Mouse (Mus musculus): Measurements from ENCODE around the gene Fam174a.

The Fam174a gene

DNA sequence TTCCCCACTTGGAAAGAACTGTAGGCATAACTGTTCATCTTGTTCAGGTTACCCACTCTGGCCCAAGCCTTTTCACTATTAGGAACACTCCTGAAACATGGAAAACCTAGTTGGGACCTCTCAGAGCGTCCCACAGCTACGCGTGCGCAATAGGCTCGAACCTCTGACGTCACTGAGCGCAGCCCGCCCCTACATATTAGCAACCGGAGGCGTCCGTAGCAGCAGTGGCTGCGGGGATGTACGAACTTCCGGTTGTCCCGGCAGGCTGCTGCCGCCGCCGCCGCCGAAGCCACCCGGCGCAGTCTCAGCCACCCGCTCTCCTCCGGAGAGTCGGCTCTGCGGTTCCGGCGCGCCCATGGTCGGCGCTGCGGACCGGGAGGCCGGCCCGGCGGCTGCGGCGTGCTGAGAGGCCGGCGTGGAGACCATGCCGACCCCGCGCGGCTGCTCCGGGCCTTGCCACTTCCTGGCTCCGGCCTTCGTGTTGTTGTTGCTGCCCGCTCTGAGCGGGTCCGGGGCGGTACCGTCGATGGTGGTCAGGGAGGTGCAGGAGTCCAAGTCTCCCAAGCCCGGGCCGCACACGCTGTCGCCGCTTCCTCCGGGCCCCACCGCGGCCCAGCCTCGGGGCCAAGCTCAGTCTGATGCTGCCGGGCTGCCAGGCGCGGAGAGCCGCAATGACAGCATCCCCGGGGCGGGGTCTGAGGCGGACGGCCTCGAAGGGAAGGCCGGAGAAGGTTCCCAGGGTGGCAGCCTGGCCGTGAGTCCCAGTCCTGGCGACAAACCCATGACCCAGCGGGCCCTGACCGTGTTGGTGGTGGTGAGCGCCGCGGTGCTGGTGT is at the start of gene Fam174a:
Gene Fam174a (plus strand): TSS at position 231 of the 836 bp plus-strand sequence.
- DNase-seq (ENCODE audit: low read depth, low spot score), result peak; percentile 63

DNA sequence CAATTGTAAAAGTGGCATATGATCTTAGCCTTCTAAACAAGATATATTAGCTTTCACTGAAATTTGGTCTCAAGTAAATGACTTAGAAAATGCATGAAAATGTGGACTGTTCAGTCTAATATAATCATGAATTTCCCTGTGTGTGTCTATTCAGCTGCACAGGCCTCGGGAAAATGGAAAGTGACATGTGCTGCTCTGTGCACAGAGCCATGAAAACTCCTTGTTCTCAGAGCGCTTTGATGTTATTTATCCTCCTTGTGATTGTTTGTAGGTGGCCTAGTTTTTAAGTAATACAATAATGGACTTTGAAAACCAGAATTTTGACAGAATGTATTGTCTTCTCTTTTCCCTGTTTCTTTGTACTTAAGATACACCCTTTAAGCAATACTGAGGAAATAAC is 49.6 kb upstream of the Fam174a start:
- no peak for DNase-seq (ENCODE audit: low read depth, low spot score)

DNA sequence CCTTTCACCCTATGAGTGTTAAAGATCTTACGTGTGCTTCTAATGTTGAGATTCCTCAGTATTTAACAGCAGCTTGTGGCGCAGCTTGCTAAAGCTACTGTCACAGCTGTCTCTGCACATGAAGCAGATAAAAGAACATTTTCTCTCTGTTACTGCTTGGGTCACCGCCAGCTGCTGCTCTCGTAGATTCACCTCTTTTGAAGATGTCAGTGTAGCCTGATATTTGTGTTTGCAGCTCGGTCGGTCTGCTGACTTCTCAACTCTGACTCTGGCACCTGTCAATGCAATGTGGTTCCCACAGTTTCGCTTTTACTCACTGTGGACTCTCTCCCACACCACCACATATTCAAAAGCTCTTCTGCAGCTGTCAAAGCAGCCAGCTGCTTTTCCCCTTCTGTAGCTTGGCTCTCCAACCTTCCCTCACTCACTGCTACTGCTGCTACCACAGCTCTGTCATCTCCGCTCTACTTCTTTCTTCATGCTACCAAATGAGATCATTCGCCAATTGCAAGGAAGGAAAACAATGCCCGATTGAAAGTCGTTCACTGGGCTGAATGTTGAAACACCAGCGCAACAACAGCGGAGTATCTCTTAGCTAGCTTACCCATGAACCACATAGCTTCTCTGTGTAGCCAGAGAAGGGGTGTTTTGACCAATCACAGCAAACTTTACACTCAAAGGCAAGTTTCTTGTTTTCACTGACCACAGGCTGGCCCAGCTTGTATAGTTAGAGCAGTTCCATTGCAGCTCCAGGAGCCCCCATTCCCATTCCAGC is 45.3 kb upstream of the Fam174a start:
- no peak for DNase-seq (ENCODE audit: low read depth, low spot score)

GRCm38 (mm10) chr1:95273321-95273720 is 40.1 kb upstream of the Fam174a start:
- DNase-seq (ENCODE audit: low read depth, low spot score), result no peak

GRCm38 (mm10) chr1:95308324-95308723 is 5.1 kb upstream of the Fam174a start:
- no peak for DNase-seq (ENCODE audit: low read depth, low spot score)

DNA sequence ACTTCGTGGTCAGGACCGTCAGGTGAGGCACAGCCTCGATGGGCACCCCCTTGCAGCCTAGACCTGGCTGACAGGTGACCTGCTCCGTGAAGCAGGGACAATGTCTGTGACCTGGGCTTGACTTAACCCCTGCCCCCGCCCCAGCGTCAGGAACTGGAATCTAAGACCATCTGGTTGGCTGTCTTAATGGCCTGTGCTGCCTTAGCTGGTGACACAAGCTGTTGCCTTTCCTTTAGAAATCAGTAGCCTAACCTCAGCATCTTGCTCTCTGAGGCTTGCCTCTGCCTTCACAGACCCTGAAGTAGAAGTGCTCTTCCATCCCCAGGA is 769 bp downstream of the Fam174a start:
- DNase-seq (ENCODE audit: low read depth, low spot score), result peak; percentile 6

- DNase-seq (ENCODE audit: low read depth, low spot score), result no peak
These were observed 2.6 kb downstream of the Fam174a start for GRCm38 (mm10) chr1:95315981-95316380.

- DNase-seq (ENCODE audit: low read depth, low spot score), result no peak
These were observed 8.8 kb downstream of the Fam174a start for GRCm38 (mm10) chr1:95322219-95322618.

DNA sequence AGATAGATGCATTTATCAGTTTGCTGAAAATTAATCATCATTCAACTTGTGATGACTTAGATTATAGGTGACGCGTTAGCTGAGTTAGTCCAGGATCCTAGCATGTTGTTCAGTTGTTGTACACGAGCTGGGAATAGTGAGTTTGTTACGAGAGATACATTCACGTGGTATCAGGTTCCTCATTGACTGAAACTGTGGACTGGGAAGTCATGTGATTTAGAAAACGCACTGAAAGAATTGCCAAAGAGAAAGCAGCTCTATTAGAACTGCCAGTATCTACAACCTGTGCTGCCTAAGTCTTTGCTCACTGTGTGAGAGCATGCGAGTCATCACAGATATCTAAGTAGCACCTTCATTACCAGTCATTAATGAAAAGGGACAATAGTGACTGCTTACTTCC is 9.6 kb downstream of the Fam174a start:
- DNase-seq (ENCODE audit: low read depth, low spot score), result no peak

DNA sequence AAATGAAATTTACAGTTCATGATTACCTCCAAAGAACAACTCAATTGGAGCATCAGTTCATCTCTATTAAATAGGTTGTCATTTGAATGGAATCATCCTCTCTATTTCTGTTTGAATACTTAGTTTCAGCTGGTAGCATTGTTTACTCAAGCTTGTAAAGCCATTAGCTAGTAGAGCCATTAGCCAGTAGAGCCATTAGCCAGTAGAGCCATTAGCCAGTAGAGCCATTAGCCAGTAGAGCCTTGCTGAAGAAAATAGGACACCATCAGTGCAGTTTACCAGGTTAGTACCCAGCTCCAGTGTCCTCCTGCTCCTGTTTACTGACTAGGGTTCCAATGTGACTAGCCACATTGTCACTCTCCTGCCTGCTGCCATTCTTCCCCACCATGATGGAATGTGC is 13.4 kb downstream of the Fam174a start:
- no peak for DNase-seq (ENCODE audit: low read depth, low spot score)

DNA sequence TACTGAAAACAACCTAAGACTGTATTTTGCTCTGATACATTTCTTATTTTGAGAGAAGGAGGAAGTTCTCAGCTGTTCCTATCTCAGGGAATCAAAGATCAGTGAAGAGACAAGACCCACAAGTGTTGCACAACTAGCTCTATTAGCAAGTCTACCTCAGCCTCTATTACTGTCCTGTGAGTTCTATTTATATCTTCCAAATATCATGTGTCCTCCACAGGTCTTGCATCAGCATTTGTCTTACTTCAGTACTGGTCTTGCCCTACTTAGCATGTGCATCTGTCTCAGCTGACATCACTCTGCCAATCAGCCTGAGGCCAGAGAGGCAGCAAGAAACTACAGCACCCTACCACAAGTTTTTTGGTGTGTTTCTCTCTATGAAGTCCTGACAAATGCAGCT is 26.2 kb downstream of the Fam174a start:
- no peak for DNase-seq (ENCODE audit: low read depth, low spot score)

DNA sequence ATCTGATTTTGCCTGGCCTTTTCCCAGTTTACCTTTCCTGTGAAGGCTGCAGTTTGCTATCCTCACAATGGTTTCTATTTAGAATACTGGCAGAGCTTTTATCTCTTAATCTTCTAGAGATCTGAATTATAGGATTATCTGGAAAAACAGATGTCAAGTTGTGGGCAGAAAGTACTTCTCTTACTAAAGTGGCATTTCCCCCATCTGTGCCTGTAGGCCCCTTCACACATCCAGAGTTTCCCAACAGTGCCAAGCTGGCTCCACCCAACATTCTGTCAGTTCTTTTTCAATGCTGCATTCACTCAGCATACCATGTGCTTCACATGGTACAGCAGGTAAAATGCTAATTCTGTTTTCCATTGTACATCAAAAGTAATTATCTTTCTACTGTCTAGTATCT is 28.8 kb downstream of the Fam174a start:
- DNase-seq (ENCODE audit: low read depth, low spot score), result no peak

DNA sequence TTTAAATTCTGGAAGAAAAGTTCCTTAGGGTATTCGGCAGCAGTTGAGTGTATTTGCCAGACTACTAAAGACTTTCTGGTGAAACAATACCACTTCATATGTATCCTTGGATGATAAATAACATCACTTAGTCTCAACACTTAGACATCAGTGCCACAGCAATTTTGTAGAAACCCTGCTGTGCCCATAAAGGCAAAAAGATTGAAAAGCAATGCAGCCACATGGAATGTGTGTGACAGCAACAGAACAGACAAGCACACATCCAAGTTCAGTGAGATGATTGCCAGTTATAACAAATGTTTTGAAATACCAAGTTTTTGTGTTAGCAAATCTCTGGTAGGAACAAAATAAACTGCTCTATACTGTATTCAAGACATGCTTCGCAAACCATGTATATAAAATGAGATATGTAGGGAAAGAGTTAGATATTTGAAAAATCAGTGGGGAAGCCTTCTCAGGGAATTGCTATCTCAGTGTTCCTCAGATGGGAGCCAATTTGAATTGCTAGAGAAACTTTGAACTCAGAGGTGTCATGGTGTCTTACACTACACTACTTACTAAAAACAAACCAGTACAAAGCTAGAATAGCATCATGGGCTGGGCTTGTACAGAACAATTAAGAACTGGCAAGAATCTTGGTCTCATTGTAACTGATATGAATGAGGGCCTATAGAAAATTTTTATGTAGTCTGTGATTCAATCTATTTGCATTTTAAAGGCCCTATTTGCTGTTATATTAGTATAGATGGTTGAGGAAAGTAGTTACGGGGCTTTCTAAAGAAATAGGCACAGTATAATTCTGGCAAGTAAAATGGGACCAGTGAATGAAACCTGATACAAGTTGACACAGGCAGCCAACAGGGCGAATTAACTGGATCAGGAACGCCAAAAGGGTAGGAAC is 30.4 kb downstream of the Fam174a start:
- DNase-seq (ENCODE audit: low read depth, low spot score), result no peak

DNA sequence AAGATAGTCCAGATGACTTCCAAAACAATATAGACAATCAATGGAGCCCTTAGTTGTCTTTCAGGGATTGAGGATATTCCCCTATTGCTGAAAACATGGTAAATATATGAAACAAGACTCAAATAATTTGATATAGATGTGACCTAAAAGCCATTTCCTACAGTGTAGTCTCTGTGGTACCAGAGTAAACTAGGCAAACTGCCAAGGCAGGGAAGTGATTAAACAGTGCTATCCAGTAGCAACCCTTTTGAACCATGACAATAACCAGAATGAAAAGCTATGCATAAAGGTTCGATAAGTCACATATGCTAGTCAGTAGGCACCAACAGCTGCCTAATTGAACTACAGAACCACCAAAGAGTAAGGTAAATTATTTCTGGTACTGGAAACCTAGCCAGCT is 40.7 kb downstream of the Fam174a start:
- DNase-seq (ENCODE audit: low read depth, low spot score), result no peak

GRCm38 (mm10) chr1:95356904-95357303 is 43.5 kb downstream of the Fam174a start:
- no peak for DNase-seq (ENCODE audit: low read depth, low spot score)

DNA sequence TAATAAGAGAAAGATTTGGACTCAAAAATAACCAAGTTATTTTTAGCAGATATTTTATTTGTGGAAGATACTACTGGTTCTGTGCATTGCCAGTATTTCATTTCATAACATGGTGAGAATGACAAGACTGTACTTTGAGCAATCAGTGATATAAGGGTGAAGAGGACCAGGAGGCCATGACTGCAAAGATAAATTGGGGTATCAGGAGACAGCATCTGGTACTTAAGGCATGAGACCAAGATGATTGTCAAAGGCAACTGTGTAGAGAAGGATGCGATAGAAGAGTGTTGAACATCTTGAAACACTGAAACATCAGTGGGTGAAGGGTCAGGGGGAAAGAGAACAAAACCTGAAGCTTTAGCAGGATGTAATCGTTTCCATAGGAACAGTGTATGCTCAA is 50.3 kb downstream of the Fam174a start:
- no peak for DNase-seq (ENCODE audit: low read depth, low spot score)

- no peak for DNase-seq (ENCODE audit: low read depth, low spot score)
These were observed 53.4 kb downstream of the Fam174a start for GRCm38 (mm10) chr1:95366616-95367373.

DNA sequence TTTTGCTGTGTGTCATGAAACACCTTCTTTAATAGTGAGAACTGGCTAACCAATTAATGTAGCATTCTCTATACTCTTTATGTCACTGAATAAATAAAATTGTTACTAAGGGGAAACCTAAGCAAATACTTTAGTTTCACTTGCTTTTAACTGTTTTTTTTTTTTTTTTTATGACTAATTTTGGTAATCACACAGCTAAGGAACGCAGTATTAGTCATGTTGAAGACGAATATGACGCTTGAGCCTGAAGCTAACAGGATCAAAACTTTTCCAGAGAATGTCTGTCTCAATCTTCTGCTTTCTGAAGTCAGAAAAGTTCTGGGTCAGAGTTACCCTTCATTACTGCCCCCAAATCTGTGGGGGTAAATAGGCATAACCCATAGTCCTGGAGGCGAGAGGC is 54.3 kb downstream of the Fam174a start:
- no peak for DNase-seq (ENCODE audit: low read depth, low spot score)

GRCm38 (mm10) chr1:95375443-95375842 is 62.0 kb downstream of the Fam174a start:
- DNase-seq (ENCODE audit: low read depth, low spot score), result no peak

- no peak for DNase-seq (ENCODE audit: low read depth, low spot score)
These were observed 67.6 kb downstream of the Fam174a start for GRCm38 (mm10) chr1:95381028-95381427.

All from c-Kit-negative CD71-positive TER-119-positive erythroid progenitor cells, embryonic 14.5 days (primary cell).